Mouse (Mus musculus): Measurements from ENCODE around the gene BC053393. TPM values are rescaled to one million over a fixed set of nuclear protein-coding genes. Genes with fewer than 3 reads are reported as not detected.
"Not testable (repeated sequence)": the region's sequence is repeated elsewhere in the genome, so short reads cannot be mapped to it uniquely, and the experiment has no call there.

BC053393 gene
- polyA plus RNA-seq, 1 experiment from 2014 or later = not detected

- Histone ChIP-seq H3K9me3 (no peaks in the 10 kb centered on the region), H3K4me2 (no peak overlapping the region), H3K9ac (no peak overlapping the region), H3K4me1 (no peaks in the 10 kb centered on the region), H3K27ac (no peak overlapping the region), H3K4me3 (replicated peaks) (no peak overlapping the region), H3K27me3 (no peaks in the 10 kb centered on the region), H3K36me3 (replicated peaks) (no peaks in the 10 kb centered on the region)
- no peak for ATAC-seq (ENCODE audit: low FRiP score)
- WGBS = 90% methylated on average over 3 of the region's 3 CpGs
Observed at GRCm38 (mm10) chr11:46580428-46580827, 9.1 kb downstream of the BC053393 start.

GRCm38 (mm10) chr11:46582741-46583140, 11.4 kb downstream of the BC053393 start:
- Histone ChIP-seq H3K27ac (no peak overlapping the region), H3K27me3 (no peaks in the 10 kb centered on the region), H3K9me3 (no peaks in the 10 kb centered on the region), H3K4me3 (replicated peaks) (no peak overlapping the region), H3K4me2 (no peak overlapping the region), H3K36me3 (replicated peaks) (no peaks in the 10 kb centered on the region), H3K4me1 (no peaks in the 10 kb centered on the region), H3K9ac (no peak overlapping the region)
- no peak for ATAC-seq (ENCODE audit: low FRiP score)
- 77% methylated on average over 5 of the region's 5 CpGs for WGBS

- H3K9ac ChIP-seq = no peak overlapping the region
- H3K4me3 ChIP-seq (replicated peaks) = no peak overlapping the region
- no peaks in the 10 kb centered on the region for H3K9me3 ChIP-seq
- H3K27me3 ChIP-seq = no peaks in the 10 kb centered on the region
- H3K36me3 ChIP-seq (replicated peaks) = no peaks in the 10 kb centered on the region
- no peak overlapping the region for H3K4me2 ChIP-seq
- WGBS = 92% methylated on average over 2 of the region's 2 CpGs
- ATAC-seq (ENCODE audit: low FRiP score) = no peak
- no peaks in the 10 kb centered on the region for H3K4me1 ChIP-seq
- no peak overlapping the region for H3K27ac ChIP-seq
Observed at GRCm38 (mm10) chr11:46592416-46592815, 21.1 kb downstream of the BC053393 start.

- Histone ChIP-seq H3K4me3 (replicated peaks) (no peak overlapping the region), H3K36me3 (replicated peaks) (no peaks in the 10 kb centered on the region), H3K4me2 (no peak overlapping the region), H3K9me3 (no peaks in the 10 kb centered on the region), H3K9ac (no peak overlapping the region), H3K27me3 (no peaks in the 10 kb centered on the region), H3K4me1 (no peaks in the 10 kb centered on the region), H3K27ac (no peak overlapping the region)
- no peak for ATAC-seq (ENCODE audit: low FRiP score)
- WGBS = 88% methylated on average over 1 of the region's 1 CpGs
Observed at GRCm38 (mm10) chr11:46619929-46620328, 48.6 kb downstream of the BC053393 start.

GRCm38 (mm10) chr11:46620414-46621168, 49.3 kb downstream of the BC053393 start:
- 80% methylated on average over 7 of the region's 7 CpGs for WGBS
- Histone ChIP-seq H3K4me2 (no peak overlapping the region), H3K9me3 (no peaks in the 10 kb centered on the region), H3K9ac (no peak overlapping the region), H3K36me3 (replicated peaks) (no peaks in the 10 kb centered on the region), H3K27ac (no peak overlapping the region), H3K4me3 (replicated peaks) (no peak overlapping the region), H3K4me1 (no peaks in the 10 kb centered on the region), H3K27me3 (no peaks in the 10 kb centered on the region)
- no peak for ATAC-seq (ENCODE audit: low FRiP score)

GRCm38 (mm10) chr11:46629211-46629795, 58.0 kb downstream of the BC053393 start, which contains the start of gene Dppa1:
Dppa1 (minus strand) TSS chr11:46629261.
- no peak within 1 kb of the TSS for H3K9ac ChIP-seq
- H3K36me3 ChIP-seq (replicated peaks) = no peaks in the 10 kb centered on the region
- H3K4me3 ChIP-seq (replicated peaks) = no peak within 1 kb of the TSS
- no peak for ATAC-seq (ENCODE audit: low FRiP score)
- 83% methylated on average over 2 of the region's 2 CpGs for WGBS
- H3K9me3 ChIP-seq = no peaks in the 10 kb centered on the region
- no peaks in the 10 kb centered on the region for H3K27me3 ChIP-seq
- no peak within 1 kb of the TSS for H3K4me2 ChIP-seq
- H3K4me1 ChIP-seq = no peaks in the 10 kb centered on the region
- no peak within 1 kb of the TSS for H3K27ac ChIP-seq

GRCm38 (mm10) chr11:46631635-46632034, 60.3 kb downstream of the BC053393 start:
- Histone ChIP-seq H3K27me3 (no peaks in the 10 kb centered on the region), H3K4me3 (replicated peaks) (no peak overlapping the region), H3K9ac (no peak overlapping the region), H3K4me1 (no peaks in the 10 kb centered on the region), H3K27ac (no peak overlapping the region), H3K36me3 (replicated peaks) (no peaks in the 10 kb centered on the region), H3K9me3 (no peaks in the 10 kb centered on the region), H3K4me2 (no peak overlapping the region)
- ATAC-seq (ENCODE audit: low FRiP score) = peak; percentile 63
- whole genome bisulfite sequencing = 28% methylated on average over 3 of the region's 3 CpGs

- not testable (repeated sequence) for H3K9ac ChIP-seq; ATAC-seq (ENCODE audit: low FRiP score)
- WGBS = 80% methylated on average over 4 of the region's 4 CpGs
Observed at GRCm38 (mm10) chr11:46635516-46635915, 64.2 kb downstream of the BC053393 start.

GRCm38 (mm10) chr11:46636568-46636967, 65.2 kb downstream of the BC053393 start:
- no peak overlapping the region for H3K4me3 ChIP-seq (replicated peaks)
- no peaks in the 10 kb centered on the region for H3K9me3 ChIP-seq
- no peak overlapping the region for H3K27ac ChIP-seq
- WGBS = 80% methylated on average over 3 of the region's 3 CpGs
- ATAC-seq (ENCODE audit: low FRiP score) = no peak
- no peaks in the 10 kb centered on the region for H3K27me3 ChIP-seq
- no peaks in the 10 kb centered on the region for H3K4me1 ChIP-seq
- H3K9ac ChIP-seq = no peak overlapping the region
- no peak overlapping the region for H3K4me2 ChIP-seq
- H3K36me3 ChIP-seq (replicated peaks) = no peaks in the 10 kb centered on the region

More at GRCm38 (mm10) chr11:46635516-46635915, 64.2 kb downstream of the BC053393 start:
- H3K9me3 ChIP-seq; H3K4me1 ChIP-seq; H3K4me3 ChIP-seq (replicated peaks); H3K36me3 ChIP-seq (replicated peaks); H3K27me3 ChIP-seq; H3K27ac ChIP-seq; H3K4me2 ChIP-seq: not testable (repeated sequence)

Other genes starting within 250 kb of the BC053393 start
- not detected in 2 replicates for gene Itk, start 182.0 kb upstream of the BC053393 start, polyA plus RNA-seq (2016; fragmentation: Nextera tagmentation; extraction: Ambion mirVana)
- not detected in 2 replicates for gene Fam71b, start 175.0 kb upstream of the BC053393 start, polyA plus RNA-seq (2016; fragmentation: Nextera tagmentation; extraction: Ambion mirVana)
- gene Med7, start 134.6 kb upstream of the BC053393 start, polyA plus RNA-seq (2016; fragmentation: Nextera tagmentation; extraction: Ambion mirVana) = 90.2 and 96.3 TPM in 2 replicates
- 0.24 TPM in 1 of 2 replicates, not detected in the other for gene Havcr2, start 116.6 kb upstream of the BC053393 start, polyA plus RNA-seq (2016; fragmentation: Nextera tagmentation; extraction: Ambion mirVana)
- not detected in 2 replicates for gene Gm12169, start 47.3 kb upstream of the BC053393 start, polyA plus RNA-seq (2016; fragmentation: Nextera tagmentation; extraction: Ambion mirVana)
- gene Dppa1, start 57.7 kb downstream of the BC053393 start, polyA plus RNA-seq (2016; fragmentation: Nextera tagmentation; extraction: Ambion mirVana) = not detected in 2 replicates
- not detected in 2 replicates for gene Timd2, start 135.5 kb downstream of the BC053393 start, polyA plus RNA-seq (2016; fragmentation: Nextera tagmentation; extraction: Ambion mirVana)
- gene Havcr1, start 163.5 kb downstream of the BC053393 start, polyA plus RNA-seq (2016; fragmentation: Nextera tagmentation; extraction: Ambion mirVana) = not detected in 2 replicates
- gene Timd4, start 239.3 kb downstream of the BC053393 start, polyA plus RNA-seq (2016; fragmentation: Nextera tagmentation; extraction: Ambion mirVana) = 0.42 TPM in 1 of 2 replicates, not detected in the other